Mouse (Mus musculus) retina, adult 2 months (tissue): ENCODE results near the gene Slc43a2.
A peak's percentile ranks its signal among the peaks of the same experiment; 100 is the strongest.

Experiments used
- DNase-seq: peaks from one replicate; pipeline ENCODE4 v3.0.0-alpha.2; 2012; ENCODE audit warnings: low read depth, low spot score

Slc43a2 gene

GRCm38 (mm10) chr11:75529771-75530170, 1.7 kb upstream of the Slc43a2 start:
- no peak for DNase-seq

- DNase-seq, result peak; percentile 65
Observed at GRCm38 (mm10) chr11:75530325-75530724, 1.2 kb upstream of the Slc43a2 start.

- DNase-seq, result no peak
Observed at GRCm38 (mm10) chr11:75530845-75531373, 585 bp upstream of the Slc43a2 start.

- DNase-seq, result no peak
Observed at GRCm38 (mm10) chr11:75532340-75533277, 1.1 kb downstream of the Slc43a2 start.

- DNase-seq, result no peak
Observed at GRCm38 (mm10) chr11:75533314-75534015, 2.0 kb downstream of the Slc43a2 start.

GRCm38 (mm10) chr11:75534286-75535033, 3.0 kb downstream of the Slc43a2 start:
- DNase-seq, result no peak

GRCm38 (mm10) chr11:75535106-75535795, 3.8 kb downstream of the Slc43a2 start:
- DNase-seq, result no peak

- no peak for DNase-seq
Observed at GRCm38 (mm10) chr11:75536255-75537024, 4.9 kb downstream of the Slc43a2 start.

- no peak for DNase-seq
Observed at GRCm38 (mm10) chr11:75537025-75537414, 5.5 kb downstream of the Slc43a2 start.

GRCm38 (mm10) chr11:75537491-75538183, 6.1 kb downstream of the Slc43a2 start:
- no peak for DNase-seq

GRCm38 (mm10) chr11:75538184-75538969, 6.9 kb downstream of the Slc43a2 start:
- no peak for DNase-seq

GRCm38 (mm10) chr11:75538970-75539299, 7.4 kb downstream of the Slc43a2 start:
- DNase-seq, result no peak

- DNase-seq, result no peak
Observed at GRCm38 (mm10) chr11:75540209-75540608, 8.7 kb downstream of the Slc43a2 start.

- DNase-seq, result no peak
Observed at GRCm38 (mm10) chr11:75540710-75541581, 9.5 kb downstream of the Slc43a2 start.

GRCm38 (mm10) chr11:75544713-75545112, 13.2 kb downstream of the Slc43a2 start:
- no peak for DNase-seq

GRCm38 (mm10) chr11:75546057-75546456, 14.6 kb downstream of the Slc43a2 start:
- DNase-seq, result no peak

GRCm38 (mm10) chr11:75549658-75550111, 18.2 kb downstream of the Slc43a2 start:
- no peak for DNase-seq
